Mouse (Mus musculus): ENCODE data around the gene Gm10031. TPM values are rescaled to one million over a fixed set of nuclear protein-coding genes. Genes with fewer than 3 reads are reported as not detected.
A peak's percentile ranks its signal among the peaks of the same experiment; 100 is the strongest.

Gene Gm10031
- polyA plus RNA-seq, 1 experiment from 2014 or later, result 0.42 TPM

DNA sequence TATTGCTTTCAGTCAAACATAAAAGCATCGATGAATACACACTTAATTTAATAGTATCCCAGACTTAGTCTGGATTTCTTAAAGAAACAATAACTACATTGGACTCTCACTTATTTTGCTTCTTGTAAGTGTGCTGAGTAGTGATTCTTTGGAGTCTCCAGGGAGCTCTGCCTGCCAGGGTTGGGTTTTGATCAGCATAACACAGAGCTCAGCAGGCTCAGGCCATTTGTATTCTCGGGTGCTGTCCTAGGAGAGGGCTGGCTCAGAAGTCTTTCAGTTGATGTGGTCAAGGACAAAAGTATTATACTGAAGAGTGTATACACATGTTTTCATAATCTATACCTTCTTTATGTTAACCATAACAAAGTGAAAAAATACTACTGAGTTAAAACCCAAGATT is 41.5 kb downstream of the Gm10031 start:
- Histone ChIP-seq H3K9me3 (ENCODE audit: low read depth, low read length) (no peaks in the 10 kb centered on the region), H3K27ac (ENCODE audit: low read depth) (no peak overlapping the region), H3K4me3 (ENCODE audit: low read depth, low read length) (no peak overlapping the region), H3K27me3 (ENCODE audit: insufficient read depth, low read length) (no peaks in the 10 kb centered on the region), H3K36me3 (ENCODE audit: insufficient read depth) (no peaks in the 10 kb centered on the region), H3K4me2 (no peak overlapping the region), H3K9ac (no peak overlapping the region), H3K4me1 (ENCODE audit: insufficient read depth) (no peaks in the 10 kb centered on the region)
- TF ChIP-seq CTCF (IDR thresholded peaks at IDR 0.05; ENCODE audit: low read depth), result no peak
- no peak for ATAC-seq (ENCODE audit: insufficient read depth)
- 84% methylated on average over 2 of the region's 2 CpGs for WGBS
- DNase-seq, result no peak

DNA sequence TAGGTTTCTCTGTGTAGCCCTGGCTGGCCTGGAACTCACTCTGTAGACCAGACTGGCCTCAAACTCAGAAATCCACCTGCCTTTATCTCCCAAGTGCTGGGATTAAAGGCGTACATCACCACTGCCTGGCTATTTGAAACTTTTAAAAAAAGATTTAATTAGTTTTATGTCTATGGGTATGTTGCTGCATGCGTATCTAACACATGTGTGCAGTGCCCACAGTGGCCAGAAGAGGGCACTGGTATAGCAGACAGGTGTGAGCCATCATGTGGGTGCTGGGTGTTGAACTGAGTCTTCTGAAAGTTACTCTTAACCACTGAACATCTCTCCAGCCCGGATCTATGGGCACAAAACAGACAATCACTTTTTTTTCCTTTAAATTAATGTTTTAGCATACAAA is 42.3 kb downstream of the Gm10031 start:
- H3K36me3 ChIP-seq (ENCODE audit: insufficient read depth), result no peaks in the 10 kb centered on the region
- H3K4me1 ChIP-seq (ENCODE audit: insufficient read depth), result no peaks in the 10 kb centered on the region
- peak; percentile 39 for TF ChIP-seq CTCF (IDR thresholded peaks at IDR 0.05; ENCODE audit: low read depth)
- ATAC-seq (ENCODE audit: insufficient read depth), result no peak
- H3K9ac ChIP-seq, result no peak overlapping the region
- H3K4me2 ChIP-seq, result no peak overlapping the region
- WGBS, result 89% methylated on average over 3 of the region's 3 CpGs
- no peaks in the 10 kb centered on the region for H3K27me3 ChIP-seq (ENCODE audit: insufficient read depth, low read length)
- H3K27ac ChIP-seq (ENCODE audit: low read depth), result no peak overlapping the region
- DNase-seq, result peak; percentile 27
- H3K4me3 ChIP-seq (ENCODE audit: low read depth, low read length), result no peak overlapping the region
- H3K9me3 ChIP-seq (ENCODE audit: low read depth, low read length), result no peaks in the 10 kb centered on the region

DNA sequence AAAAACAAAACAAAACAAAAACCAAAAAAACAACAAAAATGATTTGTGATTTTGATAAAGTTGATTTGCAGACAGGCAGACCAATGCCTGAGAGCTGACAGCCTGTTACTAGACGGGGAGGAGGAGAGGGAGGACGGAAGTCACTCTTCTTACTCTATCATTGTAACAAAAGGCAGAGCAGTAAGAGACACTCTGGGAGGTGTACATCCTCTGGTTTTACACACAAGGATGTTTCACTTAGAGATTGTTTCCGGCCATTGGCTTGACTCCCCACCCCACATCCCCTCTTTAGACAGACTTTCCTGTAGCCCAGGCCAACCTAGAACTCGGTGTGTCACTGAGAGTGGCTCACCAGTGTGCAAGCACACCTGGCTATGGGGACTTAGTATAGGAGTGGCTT is 45.8 kb downstream of the Gm10031 start:
- ATAC-seq (ENCODE audit: insufficient read depth), result no peak
- H3K9me3 ChIP-seq (ENCODE audit: low read depth, low read length), result no peaks in the 10 kb centered on the region

DNA sequence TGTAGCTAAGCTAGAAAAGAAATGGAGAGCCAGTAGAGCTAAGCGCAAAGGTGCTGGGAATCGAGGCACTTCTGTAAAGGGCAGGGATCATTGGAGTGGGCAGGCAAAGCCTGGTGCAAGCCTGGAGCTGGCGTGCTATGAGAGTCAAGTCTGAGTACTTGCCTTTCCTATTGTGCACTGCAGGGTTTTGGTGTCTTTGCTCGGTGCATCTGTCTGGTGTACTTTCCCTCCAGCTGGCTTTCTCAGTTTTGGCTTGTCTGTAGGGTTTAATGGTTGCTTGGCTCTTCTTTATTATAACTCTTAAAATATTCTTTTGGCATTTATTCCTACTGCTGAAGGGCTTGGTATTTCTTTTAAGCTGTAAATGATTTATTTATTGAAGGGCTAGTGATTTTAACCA is 49.1 kb downstream of the Gm10031 start:
- WGBS, result 76% methylated on average over 4 of the region's 4 CpGs
- DNase-seq (no peak), ATAC-seq (ENCODE audit: insufficient read depth) (no peak)
- no peak for TF ChIP-seq CTCF (IDR thresholded peaks at IDR 0.05; ENCODE audit: low read depth)
- Histone ChIP-seq H3K9me3 (ENCODE audit: low read depth, low read length) (no peaks in the 10 kb centered on the region), H3K4me3 (ENCODE audit: low read depth, low read length) (no peak overlapping the region), H3K9ac (no peak overlapping the region), H3K4me1 (ENCODE audit: insufficient read depth) (no peaks in the 10 kb centered on the region), H3K4me2 (no peak overlapping the region), H3K27ac (ENCODE audit: low read depth) (no peak overlapping the region), H3K27me3 (ENCODE audit: insufficient read depth, low read length) (no peaks in the 10 kb centered on the region), H3K36me3 (ENCODE audit: insufficient read depth) (no peaks in the 10 kb centered on the region)

More for the DNA sequence above, 45.8 kb downstream of the Gm10031 start:
- Histone ChIP-seq H3K4me1 (ENCODE audit: insufficient read depth) (no peaks in the 10 kb centered on the region), H3K27ac (ENCODE audit: low read depth) (no peak overlapping the region), H3K4me3 (ENCODE audit: low read depth, low read length) (no peak overlapping the region), H3K9ac (no peak overlapping the region), H3K4me2 (no peak overlapping the region), H3K36me3 (ENCODE audit: insufficient read depth) (no peaks in the 10 kb centered on the region), H3K27me3 (ENCODE audit: insufficient read depth, low read length) (no peaks in the 10 kb centered on the region)
- DNase-seq, result no peak
- WGBS, result 62% methylated on average over 4 of the region's 4 CpGs
- no peak for TF ChIP-seq CTCF (IDR thresholded peaks at IDR 0.05; ENCODE audit: low read depth)

Other genes starting within 250 kb of the Gm10031 start
- 1.4 TPM in 2 replicates for gene Tdrd5, start 220.3 kb upstream of the Gm10031 start, polyA plus RNA-seq (2014; fragmentation: Nextera tagmentation; extraction: Ambion mirVana)
- gene Nphs2, start 213.3 kb upstream of the Gm10031 start, polyA plus RNA-seq (2014; fragmentation: Nextera tagmentation; extraction: Ambion mirVana), result not detected in 2 replicates
- 926 and 939 TPM in 2 replicates for gene Gm2000, start 158.0 kb upstream of the Gm10031 start, polyA plus RNA-seq (2014; fragmentation: Nextera tagmentation; extraction: Ambion mirVana)
- gene Axdnd1, start 102.9 kb upstream of the Gm10031 start, polyA plus RNA-seq (2014; fragmentation: Nextera tagmentation; extraction: Ambion mirVana), result 0.12 and 0.50 TPM in 2 replicates
- gene Soat1, start 49.7 kb upstream of the Gm10031 start, polyA plus RNA-seq (2014; fragmentation: Nextera tagmentation; extraction: Ambion mirVana), result 36.8 and 37.7 TPM in 2 replicates
- gene Abl2, start 34.8 kb downstream of the Gm10031 start, polyA plus RNA-seq (2014; fragmentation: Nextera tagmentation; extraction: Ambion mirVana), result 6.0 and 6.2 TPM in 2 replicates
- gene Tor3a, start 150.3 kb downstream of the Gm10031 start, polyA plus RNA-seq (2014; fragmentation: Nextera tagmentation; extraction: Ambion mirVana), result 8.3 and 8.7 TPM in 2 replicates
- 29.5 and 31.1 TPM in 2 replicates for gene Fam20b, start 195.1 kb downstream of the Gm10031 start, polyA plus RNA-seq (2014; fragmentation: Nextera tagmentation; extraction: Ambion mirVana)

All from lung, embryonic 14.5 days (tissue).